Mouse (Mus musculus): Measurements from ENCODE around the gene 9030025P20Rik.
"Not testable (repeated sequence)": the region's sequence is repeated elsewhere in the genome, so short reads cannot be mapped to it uniquely, and the experiment has no call there.

GRCm38 (mm10) chr17:15040455-15040854 lies 62.2 kb downstream of the 9030025P20Rik start:
- TF ChIP-seq CTCF (IDR thresholded peaks at IDR 0.05; ENCODE audit: extremely low read depth, insufficient read depth, insufficient read length, insufficient replicate concordance); POLR2A (IDR thresholded peaks at IDR 0.05; ENCODE audit: low read depth, low read length): not testable (repeated sequence)

All from spleen, adult 2 months (tissue).